Mouse (Mus musculus): Measurements from ENCODE around the gene Gpnmb. TPM values are rescaled to one million over a fixed set of nuclear protein-coding genes. Genes with fewer than 3 reads are reported as not detected.

The Gpnmb gene
- polyA plus RNA-seq, 1 experiment from 2014 or later, result 0.45 TPM

- Histone ChIP-seq H3K27me3 (ENCODE audit: control insufficient read depth, insufficient read depth, low read length) (no peaks in the 10 kb centered on the region), H3K9me3 (ENCODE audit: control insufficient read depth, low read depth, low read length) (no peaks in the 10 kb centered on the region), H3K4me1 (ENCODE audit: control insufficient read depth, insufficient read depth, low read length) (peaks cover 15% of the 10 kb centered on the region), H3K9ac (replicated peaks; ENCODE audit: low read depth, low read length) (no peak overlapping the region), H3K27ac (ENCODE audit: low read length) (no peak overlapping the region), H3K4me2 (replicated peaks; ENCODE audit: low read depth, low read length) (no peak overlapping the region), H3K4me3 (ENCODE audit: low read depth, low read length) (no peak overlapping the region), H3K36me3 (ENCODE audit: control insufficient read depth, insufficient read depth, low read length) (peaks cover 48% of the 10 kb centered on the region)
- 93% methylated on average over 10 of the region's 10 CpGs for WGBS
- no peak for ATAC-seq (ENCODE audit: insufficient number of reproducible peaks, insufficient read depth, low FRiP score, low read depth)
Measured at GRCm38 (mm10) chr6:49094968-49095367, 58.6 kb downstream of the Gpnmb start.

GRCm38 (mm10) chr6:49096421-49096820, 60.1 kb downstream of the Gpnmb start:
- no peak for ATAC-seq (ENCODE audit: insufficient number of reproducible peaks, insufficient read depth, low FRiP score, low read depth)
- Histone ChIP-seq H3K9me3 (ENCODE audit: control insufficient read depth, low read depth, low read length) (no peaks in the 10 kb centered on the region), H3K27ac (ENCODE audit: low read length) (peak overlapping the region; percentile 61; the same call in 1 of the 2 replicates), H3K4me2 (replicated peaks; ENCODE audit: low read depth, low read length) (no peak overlapping the region), H3K36me3 (ENCODE audit: control insufficient read depth, insufficient read depth, low read length) (peaks cover 46% of the 10 kb centered on the region), H3K9ac (replicated peaks; ENCODE audit: low read depth, low read length) (no peak overlapping the region), H3K27me3 (ENCODE audit: control insufficient read depth, insufficient read depth, low read length) (no peaks in the 10 kb centered on the region), H3K4me1 (ENCODE audit: control insufficient read depth, insufficient read depth, low read length) (peaks cover 15% of the 10 kb centered on the region), H3K4me3 (ENCODE audit: low read depth, low read length) (no peak overlapping the region)
- WGBS, result 81% methylated on average over 7 of the region's 7 CpGs

- peak; percentile 78 for ATAC-seq (ENCODE audit: insufficient number of reproducible peaks, insufficient read depth, low FRiP score, low read depth)
- Histone ChIP-seq H3K4me3 (ENCODE audit: low read depth, low read length) (no peak overlapping the region), H3K4me2 (replicated peaks; ENCODE audit: low read depth, low read length) (no peak overlapping the region), H3K9me3 (ENCODE audit: control insufficient read depth, low read depth, low read length) (no peaks in the 10 kb centered on the region), H3K27ac (ENCODE audit: low read length) (peak overlapping the region; percentile 61; the same call in 1 of the 2 replicates), H3K4me1 (ENCODE audit: control insufficient read depth, insufficient read depth, low read length) (peaks cover 15% of the 10 kb centered on the region), H3K9ac (replicated peaks; ENCODE audit: low read depth, low read length) (no peak overlapping the region), H3K36me3 (ENCODE audit: control insufficient read depth, insufficient read depth, low read length) (peaks cover 40% of the 10 kb centered on the region), H3K27me3 (ENCODE audit: control insufficient read depth, insufficient read depth, low read length) (no peaks in the 10 kb centered on the region)
- 45% methylated on average over 13 of the region's 13 CpGs for WGBS
Measured at GRCm38 (mm10) chr6:49096933-49097461, 60.7 kb downstream of the Gpnmb start.

- Histone ChIP-seq H3K27ac (ENCODE audit: low read length) (peak overlapping the region; percentile 52; the same call in 1 of the 2 replicates), H3K9ac (replicated peaks; ENCODE audit: low read depth, low read length) (no peak overlapping the region), H3K27me3 (ENCODE audit: control insufficient read depth, insufficient read depth, low read length) (no peaks in the 10 kb centered on the region), H3K36me3 (ENCODE audit: control insufficient read depth, insufficient read depth, low read length) (peaks cover 35% of the 10 kb centered on the region), H3K4me2 (replicated peaks; ENCODE audit: low read depth, low read length) (no peak overlapping the region), H3K9me3 (ENCODE audit: control insufficient read depth, low read depth, low read length) (no peaks in the 10 kb centered on the region), H3K4me3 (ENCODE audit: low read depth, low read length) (no peak overlapping the region), H3K4me1 (ENCODE audit: control insufficient read depth, insufficient read depth, low read length) (peaks cover 15% of the 10 kb centered on the region)
- 78% methylated on average over 5 of the region's 5 CpGs for WGBS
- no peak for ATAC-seq (ENCODE audit: insufficient number of reproducible peaks, insufficient read depth, low FRiP score, low read depth)
Measured at GRCm38 (mm10) chr6:49097596-49098110, 61.3 kb downstream of the Gpnmb start.

- 90% methylated on average over 1 of the region's 1 CpGs for WGBS
- Histone ChIP-seq H3K27me3 (ENCODE audit: control insufficient read depth, insufficient read depth, low read length) (no peaks in the 10 kb centered on the region), H3K4me2 (replicated peaks; ENCODE audit: low read depth, low read length) (no peak overlapping the region), H3K9me3 (ENCODE audit: control insufficient read depth, low read depth, low read length) (no peaks in the 10 kb centered on the region), H3K4me3 (ENCODE audit: low read depth, low read length) (no peak overlapping the region), H3K36me3 (ENCODE audit: control insufficient read depth, insufficient read depth, low read length) (peaks cover 25% of the 10 kb centered on the region), H3K4me1 (ENCODE audit: control insufficient read depth, insufficient read depth, low read length) (peaks cover 15% of the 10 kb centered on the region), H3K9ac (replicated peaks; ENCODE audit: low read depth, low read length) (no peak overlapping the region), H3K27ac (ENCODE audit: low read length) (no peak overlapping the region)
- ATAC-seq (ENCODE audit: insufficient number of reproducible peaks, insufficient read depth, low FRiP score, low read depth), result no peak
Measured at GRCm38 (mm10) chr6:49099086-49099485, 62.7 kb downstream of the Gpnmb start.

- Histone ChIP-seq H3K4me1 (ENCODE audit: control insufficient read depth, insufficient read depth, low read length) (no peaks in the 10 kb centered on the region), H3K4me2 (replicated peaks; ENCODE audit: low read depth, low read length) (no peak overlapping the region), H3K4me3 (ENCODE audit: low read depth, low read length) (no peak overlapping the region), H3K9me3 (ENCODE audit: control insufficient read depth, low read depth, low read length) (no peaks in the 10 kb centered on the region), H3K27ac (ENCODE audit: low read length) (no peak overlapping the region), H3K27me3 (ENCODE audit: control insufficient read depth, insufficient read depth, low read length) (no peaks in the 10 kb centered on the region), H3K36me3 (ENCODE audit: control insufficient read depth, insufficient read depth, low read length) (peaks cover 43% of the 10 kb centered on the region), H3K9ac (replicated peaks; ENCODE audit: low read depth, low read length) (no peak overlapping the region)
- WGBS, result 87% methylated on average over 15 of the region's 15 CpGs
- ATAC-seq (ENCODE audit: insufficient number of reproducible peaks, insufficient read depth, low FRiP score, low read depth), result no peak
Measured at GRCm38 (mm10) chr6:49106746-49107500, 70.6 kb downstream of the Gpnmb start.

- Histone ChIP-seq H3K27ac (ENCODE audit: low read length) (no peak overlapping the region), H3K9ac (replicated peaks; ENCODE audit: low read depth, low read length) (no peak overlapping the region), H3K36me3 (ENCODE audit: control insufficient read depth, insufficient read depth, low read length) (peaks cover 45% of the 10 kb centered on the region), H3K4me2 (replicated peaks; ENCODE audit: low read depth, low read length) (no peak overlapping the region), H3K9me3 (ENCODE audit: control insufficient read depth, low read depth, low read length) (no peaks in the 10 kb centered on the region), H3K4me3 (ENCODE audit: low read depth, low read length) (no peak overlapping the region), H3K4me1 (ENCODE audit: control insufficient read depth, insufficient read depth, low read length) (no peaks in the 10 kb centered on the region), H3K27me3 (ENCODE audit: control insufficient read depth, insufficient read depth, low read length) (no peaks in the 10 kb centered on the region)
- no peak for ATAC-seq (ENCODE audit: insufficient number of reproducible peaks, insufficient read depth, low FRiP score, low read depth)
- 80% methylated on average over 2 of the region's 2 CpGs for whole genome bisulfite sequencing
Measured at GRCm38 (mm10) chr6:49109196-49109595, 72.8 kb downstream of the Gpnmb start.

- no peak for ATAC-seq (ENCODE audit: insufficient number of reproducible peaks, insufficient read depth, low FRiP score, low read depth)
Measured at GRCm38 (mm10) chr6:49113895-49114294, 77.5 kb downstream of the Gpnmb start.

More at GRCm38 (mm10) chr6:49113895-49114294, 77.5 kb downstream of the Gpnmb start:
- peaks cover 36% of the 10 kb centered on the region for H3K36me3 ChIP-seq (ENCODE audit: control insufficient read depth, insufficient read depth, low read length)
- no peak overlapping the region for H3K4me2 ChIP-seq (replicated peaks; ENCODE audit: low read depth, low read length)
- no peak overlapping the region for H3K9ac ChIP-seq (replicated peaks; ENCODE audit: low read depth, low read length)
- no peak overlapping the region for H3K4me3 ChIP-seq (ENCODE audit: low read depth, low read length)
- H3K27ac ChIP-seq (ENCODE audit: low read length), result no peak overlapping the region
- WGBS, result 87% methylated on average over 7 of the region's 7 CpGs
- H3K4me1 ChIP-seq (ENCODE audit: control insufficient read depth, insufficient read depth, low read length), result no peaks in the 10 kb centered on the region
- no peaks in the 10 kb centered on the region for H3K27me3 ChIP-seq (ENCODE audit: control insufficient read depth, insufficient read depth, low read length)
- no peaks in the 10 kb centered on the region for H3K9me3 ChIP-seq (ENCODE audit: control insufficient read depth, low read depth, low read length)

All from stomach, embryonic 14.5 days (tissue).